Mouse (Mus musculus) myocyte (in vitro differentiated cells): Measurements from ENCODE around the gene H2-Q10.

Source experiments
- CEBPB ChIP-seq: IDR thresholded peaks from 2 replicates; pipeline ENCODE4 v1.6.1; 2011; ENCODE audit warnings: mild to moderate bottlenecking, moderate library complexity; ENCODE audit not compliant: poor library complexity, insufficient read depth, severe bottlenecking
- E2F4 ChIP-seq: IDR thresholded peaks from one replicate; pipeline ENCODE4 v1.6.1; 2011; ENCODE audit warnings: mild to moderate bottlenecking, control low read depth, moderate library complexity; ENCODE audit not compliant: insufficient read depth
- POLR2A ChIP-seq: IDR thresholded peaks from one replicate; pipeline ENCODE4 v1.6.1; 2011; ENCODE audit warnings: low read depth, mild to moderate bottlenecking, control low read depth, moderate library complexity; ENCODE audit not compliant: insufficient read length
- SRF ChIP-seq: IDR thresholded peaks from one replicate; pipeline ENCODE4 v1.6.1; 2011; ENCODE audit warnings: low read depth; ENCODE audit not compliant: control insufficient read depth, insufficient read length
- TCF12 ChIP-seq: IDR thresholded peaks from one replicate; pipeline ENCODE4 v1.6.1; 2011; ENCODE audit warnings: mild to moderate bottlenecking, control low read depth; ENCODE audit not compliant: poor library complexity, insufficient read depth, severe bottlenecking
- USF1 ChIP-seq: IDR thresholded peaks from one replicate; pipeline ENCODE4 v1.6.1; 2011; ENCODE audit warnings: low read depth, mild to moderate bottlenecking, control low read depth, moderate library complexity

- TF ChIP-seq POLR2A (peak; percentile 35), CEBPB (no peak), E2F4 (peak; percentile 79), USF1 (no peak), TCF12 (no peak), SRF (no peak)
These were observed 47.0 kb downstream of the H2-Q10 start, which contains the start of the genes Tcf19 and Cchcr1 for GRCm38 (mm10) chr17:35516652-35517500.
